Mouse (Mus musculus): Measurements from ENCODE around the gene Cep57. TPM values are rescaled to one million over a fixed set of nuclear protein-coding genes. Genes with fewer than 3 reads are reported as not detected.

Gene Cep57
- total RNA-seq (2022) = 10 to 100 TPM; 17.4 to 27.2 (median 22.6) TPM

- DNase-seq = peak; percentile 95
Measured at GRCm38 (mm10) chr9:13826832-13827405, at the start of gene Cep57. TSS of gene Cep57 (minus strand) at chr9:13827107.

GRCm38 (mm10) chr9:13875340-13875739, 48.4 kb upstream of the Cep57 start:
- no peak for DNase-seq

GRCm38 (mm10) chr9:13874359-13874758, 47.5 kb upstream of the Cep57 start:
- DNase-seq = no peak

GRCm38 (mm10) chr9:13871631-13872030, 44.7 kb upstream of the Cep57 start:
- DNase-seq = no peak

GRCm38 (mm10) chr9:13867646-13868045, 40.7 kb upstream of the Cep57 start:
- no peak for DNase-seq

GRCm38 (mm10) chr9:13856777-13857176, 29.9 kb upstream of the Cep57 start:
- DNase-seq = no peak

- DNase-seq = no peak
Measured at GRCm38 (mm10) chr9:13856247-13856646, 29.3 kb upstream of the Cep57 start.

GRCm38 (mm10) chr9:13853876-13854275, 27.0 kb upstream of the Cep57 start:
- no peak for DNase-seq

- peak; percentile 10 for DNase-seq
Measured at GRCm38 (mm10) chr9:13848481-13849480, 21.9 kb upstream of the Cep57 start.

- DNase-seq = no peak
Measured at GRCm38 (mm10) chr9:13847591-13847990, 20.7 kb upstream of the Cep57 start.

GRCm38 (mm10) chr9:13836726-13837125, 9.8 kb upstream of the Cep57 start:
- DNase-seq = no peak

GRCm38 (mm10) chr9:13835256-13835655, 8.3 kb upstream of the Cep57 start:
- DNase-seq = no peak

GRCm38 (mm10) chr9:13828087-13828441, 1.2 kb upstream of the Cep57 start:
- no peak for DNase-seq

- DNase-seq = peak; percentile 100
Measured at GRCm38 (mm10) chr9:13827406-13828086, 639 bp upstream of the Cep57 start, which contains the start of gene Fam76b. TSS of gene Fam76b (plus strand) at chr9:13827716.

- no peak for DNase-seq
Measured at GRCm38 (mm10) chr9:13826391-13826805, 509 bp downstream of the Cep57 start.

- no peak for DNase-seq
Measured at GRCm38 (mm10) chr9:13825896-13826295, 1.0 kb downstream of the Cep57 start.

GRCm38 (mm10) chr9:13820774-13821173, 6.1 kb downstream of the Cep57 start:
- no peak for DNase-seq

- DNase-seq = no peak
Measured at GRCm38 (mm10) chr9:13818369-13818768, 8.5 kb downstream of the Cep57 start.

GRCm38 (mm10) chr9:13809937-13810336, 17.0 kb downstream of the Cep57 start:
- no peak for DNase-seq

GRCm38 (mm10) chr9:13807657-13808056, 19.2 kb downstream of the Cep57 start:
- no peak for DNase-seq

- no peak for DNase-seq
Measured at GRCm38 (mm10) chr9:13806854-13807253, 20.1 kb downstream of the Cep57 start.

- DNase-seq = no peak
Measured at GRCm38 (mm10) chr9:13804480-13804879, 22.4 kb downstream of the Cep57 start.

- no peak for DNase-seq
Measured at GRCm38 (mm10) chr9:13794756-13795155, 32.2 kb downstream of the Cep57 start.

Measured in adrenal gland, adult 8-10 months (tissue).